Mouse (Mus musculus): ENCODE data around the gene Mid1. TPM values are rescaled to one million over a fixed set of nuclear protein-coding genes. Genes with fewer than 3 reads are reported as not detected.
A peak's percentile ranks its signal among the peaks of the same experiment; 100 is the strongest.
"Not testable (repeated sequence)": the region's sequence is repeated elsewhere in the genome, so short reads cannot be mapped to it uniquely, and the experiment has no call there.

Mid1 gene
- polyA plus RNA-seq, 1 experiment from 2014 or later, result 4.0 TPM

GRCm38 (mm10) chrX:169933228-169933627 is 248.2 kb downstream of the Mid1 start:
- Histone ChIP-seq H3K27me3 (replicated peaks) (peaks cover 14% of the 10 kb centered on the region), H3K36me3 (no peaks in the 10 kb centered on the region), H3K9ac (replicated peaks) (no peak overlapping the region), H3K4me1 (no peaks in the 10 kb centered on the region), H3K4me2 (no peak overlapping the region), H3K9me3 (replicated peaks) (no peaks in the 10 kb centered on the region), H3K4me3 (replicated peaks) (no peak overlapping the region), H3K27ac (replicated peaks) (no peak overlapping the region)
- ATAC-seq (ENCODE audit: low FRiP score), result no peak
- 72% methylated on average over 3 of the region's 3 CpGs for WGBS

GRCm38 (mm10) chrX:169937119-169937719 is 252.2 kb downstream of the Mid1 start:
- H3K27me3 ChIP-seq (replicated peaks), result peaks cover 12% of the 10 kb centered on the region
- H3K4me2 ChIP-seq, result no peak overlapping the region
- no peak overlapping the region for H3K9ac ChIP-seq (replicated peaks)
- WGBS, result 66% methylated on average over 5 of the region's 5 CpGs
- H3K27ac ChIP-seq (replicated peaks), result no peak overlapping the region
- no peaks in the 10 kb centered on the region for H3K4me1 ChIP-seq
- no peak for ATAC-seq (ENCODE audit: low FRiP score)
- no peak overlapping the region for H3K4me3 ChIP-seq (replicated peaks)
- no peaks in the 10 kb centered on the region for H3K36me3 ChIP-seq
- no peaks in the 10 kb centered on the region for H3K9me3 ChIP-seq (replicated peaks)

- Histone ChIP-seq H3K4me2 (no peak overlapping the region), H3K36me3 (no peaks in the 10 kb centered on the region), H3K27ac (replicated peaks) (no peak overlapping the region), H3K27me3 (replicated peaks) (peaks cover 8% of the 10 kb centered on the region), H3K9me3 (replicated peaks) (no peaks in the 10 kb centered on the region), H3K4me1 (no peaks in the 10 kb centered on the region), H3K4me3 (replicated peaks) (no peak overlapping the region), H3K9ac (replicated peaks) (no peak overlapping the region)
- 92% methylated on average over 4 of the region's 4 CpGs for WGBS
- no peak for ATAC-seq (ENCODE audit: low FRiP score)
These were observed 255.5 kb downstream of the Mid1 start for GRCm38 (mm10) chrX:169940531-169940930.

GRCm38 (mm10) chrX:169950596-169950995 is 265.6 kb downstream of the Mid1 start:
- H3K4me2 ChIP-seq, result no peak overlapping the region
- no peak overlapping the region for H3K4me3 ChIP-seq (replicated peaks)
- H3K27me3 ChIP-seq (replicated peaks), result peaks cover 12% of the 10 kb centered on the region
- H3K4me1 ChIP-seq, result no peaks in the 10 kb centered on the region
- H3K9me3 ChIP-seq (replicated peaks), result no peaks in the 10 kb centered on the region
- H3K36me3 ChIP-seq, result no peaks in the 10 kb centered on the region
- no peak overlapping the region for H3K27ac ChIP-seq (replicated peaks)
- 66% methylated on average over 1 of the region's 1 CpGs for WGBS
- ATAC-seq (ENCODE audit: low FRiP score), result no peak
- no peak overlapping the region for H3K9ac ChIP-seq (replicated peaks)

GRCm38 (mm10) chrX:169969337-169969736 is 284.3 kb downstream of the Mid1 start:
- H3K9ac ChIP-seq (replicated peaks), result no peak overlapping the region
- H3K9me3 ChIP-seq (replicated peaks), result no peaks in the 10 kb centered on the region
- H3K4me1 ChIP-seq, result no peaks in the 10 kb centered on the region
- no peak overlapping the region for H3K4me3 ChIP-seq (replicated peaks)
- no peaks in the 10 kb centered on the region for H3K27me3 ChIP-seq (replicated peaks)
- no peak for ATAC-seq (ENCODE audit: low FRiP score)
- no peak overlapping the region for H3K27ac ChIP-seq (replicated peaks)
- peaks cover 13% of the 10 kb centered on the region for H3K36me3 ChIP-seq
- WGBS, result 81% methylated on average over 1 of the region's 1 CpGs
- H3K4me2 ChIP-seq, result no peak overlapping the region

GRCm38 (mm10) chrX:169969765-169970164 is 284.8 kb downstream of the Mid1 start:
- peak; percentile 17; the same call in 1 of the 2 replicates for ATAC-seq (ENCODE audit: low FRiP score)
- not testable (repeated sequence) for H3K27ac ChIP-seq (replicated peaks)
- peaks cover 16% of the 10 kb centered on the region for H3K36me3 ChIP-seq

GRCm38 (mm10) chrX:169970546-169970945 is 285.5 kb downstream of the Mid1 start:
- not testable (repeated sequence) for H3K9ac ChIP-seq (replicated peaks); ATAC-seq (ENCODE audit: low FRiP score); H3K4me2 ChIP-seq; H3K4me3 ChIP-seq (replicated peaks); H3K27me3 ChIP-seq (replicated peaks); H3K27ac ChIP-seq (replicated peaks); H3K4me1 ChIP-seq
- peaks cover 20% of the 10 kb centered on the region for H3K36me3 ChIP-seq
- H3K9me3 ChIP-seq (replicated peaks), result peaks cover 11% of the 10 kb centered on the region
- WGBS, result 90% methylated on average over 7 of the region's 7 CpGs

More at GRCm38 (mm10) chrX:169969765-169970164, 284.8 kb downstream of the Mid1 start:
- H3K9me3 ChIP-seq (replicated peaks); H3K4me3 ChIP-seq (replicated peaks); H3K27me3 ChIP-seq (replicated peaks); H3K4me2 ChIP-seq; H3K9ac ChIP-seq (replicated peaks); H3K4me1 ChIP-seq: not testable (repeated sequence)
- 89% methylated on average over 3 of the region's 3 CpGs for WGBS

- 0 out of 2 replicates have a peak overlapping the region, but pooled peaks have one; percentile 0 for H3K27ac ChIP-seq (replicated peaks)
- H3K4me2 ChIP-seq; H3K4me3 ChIP-seq (replicated peaks); H3K27me3 ChIP-seq (replicated peaks); H3K4me1 ChIP-seq; H3K9ac ChIP-seq (replicated peaks); ATAC-seq (ENCODE audit: low FRiP score): not testable (repeated sequence)
- H3K36me3 ChIP-seq, result peaks cover 20% of the 10 kb centered on the region
- 92% methylated on average over 6 of the region's 6 CpGs for WGBS
- peaks cover 13% of the 10 kb centered on the region for H3K9me3 ChIP-seq (replicated peaks)
These were observed 286.6 kb downstream of the Mid1 start for GRCm38 (mm10) chrX:169971562-169971961.

GRCm38 (mm10) chrX:169972131-169972530 is 287.1 kb downstream of the Mid1 start:
- Histone ChIP-seq H3K27ac (replicated peaks) (0 out of 2 replicates have a peak overlapping the region, but pooled peaks have one; percentile 0), H3K36me3 (peaks cover 23% of the 10 kb centered on the region), H3K9me3 (replicated peaks) (peaks cover 13% of the 10 kb centered on the region)
- not testable (repeated sequence) for H3K4me3 ChIP-seq (replicated peaks); H3K9ac ChIP-seq (replicated peaks); H3K27me3 ChIP-seq (replicated peaks); ATAC-seq (ENCODE audit: low FRiP score); H3K4me2 ChIP-seq; H3K4me1 ChIP-seq
- 82% methylated on average over 2 of the region's 2 CpGs for WGBS

- H3K4me1 ChIP-seq; H3K4me2 ChIP-seq; H3K9ac ChIP-seq (replicated peaks); H3K27me3 ChIP-seq (replicated peaks); H3K4me3 ChIP-seq (replicated peaks); H3K27ac ChIP-seq (replicated peaks); ATAC-seq (ENCODE audit: low FRiP score): not testable (repeated sequence)
- 80% methylated on average over 6 of the region's 6 CpGs for WGBS
- Histone ChIP-seq H3K36me3 (peaks cover 25% of the 10 kb centered on the region), H3K9me3 (replicated peaks) (peaks cover 16% of the 10 kb centered on the region)
These were observed 287.9 kb downstream of the Mid1 start for GRCm38 (mm10) chrX:169972791-169973494.

- H3K27me3 ChIP-seq (replicated peaks); ATAC-seq (ENCODE audit: low FRiP score); H3K4me2 ChIP-seq; H3K9ac ChIP-seq (replicated peaks); H3K4me3 ChIP-seq (replicated peaks); H3K27ac ChIP-seq (replicated peaks); H3K4me1 ChIP-seq: not testable (repeated sequence)
- H3K9me3 ChIP-seq (replicated peaks), result peaks cover 20% of the 10 kb centered on the region
- H3K36me3 ChIP-seq, result peaks cover 29% of the 10 kb centered on the region
- WGBS, result 61% methylated on average over 3 of the region's 3 CpGs
These were observed 288.8 kb downstream of the Mid1 start for GRCm38 (mm10) chrX:169973806-169974205.

GRCm38 (mm10) chrX:169974456-169974855 is 289.5 kb downstream of the Mid1 start:
- 65% methylated on average over 4 of the region's 4 CpGs for WGBS
- not testable (repeated sequence) for H3K27ac ChIP-seq (replicated peaks); ATAC-seq (ENCODE audit: low FRiP score); H3K27me3 ChIP-seq (replicated peaks); H3K4me1 ChIP-seq; H3K4me2 ChIP-seq; H3K9ac ChIP-seq (replicated peaks); H3K4me3 ChIP-seq (replicated peaks)
- peaks cover 22% of the 10 kb centered on the region for H3K9me3 ChIP-seq (replicated peaks)
- H3K36me3 ChIP-seq, result peaks cover 29% of the 10 kb centered on the region

Data from neural tube, embryonic 15.5 days (tissue).